Mouse (Mus musculus): ENCODE data around the gene Ptpn14.

GRCm38 (mm10) chr1:189772707-189773106, 44.6 kb downstream of the Ptpn14 start:
- TF ChIP-seq CTCF (IDR thresholded peaks at IDR 0.05; ENCODE audit: extremely low read depth, insufficient read depth, insufficient read length, insufficient replicate concordance) (no peak), POLR2A (IDR thresholded peaks at IDR 0.05; ENCODE audit: low read depth, low read length) (no peak)

All from spleen, adult 2 months (tissue).